Comparison of ENCODE assay signal across 8 mouse cellular contexts in genomic region chr2:30646833-30647232, GRCm38 (mm10). TPM values are rescaled to one million over a fixed set of nuclear protein-coding genes. Genes with fewer than 3 reads are reported as not detected.
A peak's percentile ranks its signal among the peaks of the same experiment; 100 is the strongest.
DNase-seq lines count a peak whose midpoint lies in the region; ATAC-seq lines count a peak whose summit lies in the region.

No protein-coding gene starts in this region.

- no peaks in the 10 kb centered on the region for H3K27me3 ChIP-seq in hindbrain, embryonic 15.5 days
- no peaks in the 10 kb centered on the region for H3K27me3 ChIP-seq in midbrain, embryonic 15.5 days (replicated peaks)

- peak overlapping the region; percentile 40 for H3K4me2 ChIP-seq in hindbrain, embryonic 15.5 days
- H3K4me2 ChIP-seq in midbrain, embryonic 15.5 days = peak overlapping the region; percentile 38

- no peaks in the 10 kb centered on the region for H3K9me3 ChIP-seq in hindbrain, embryonic 15.5 days
- H3K9me3 ChIP-seq in midbrain, embryonic 15.5 days = no peaks in the 10 kb centered on the region

- ATAC-seq in hindbrain, embryonic 15.5 days (ENCODE audit: low FRiP score, low read depth) = peak; percentile 54
- ATAC-seq in midbrain, embryonic 15.5 days (replicated peaks) = peak; percentile 65

- peak; percentile 84 for DNase-seq in MN1 (ENCODE audit: low spot score)
- DNase-seq in adrenal gland, postnatal 36 days = peak; percentile 86 to 91
- DNase-seq in frontal cortex, postnatal 25 days (ENCODE audit: low spot score in 2 of 2) = peak; percentile 57 to 66
- DNase-seq in left cerebral cortex, adult 11 months (ENCODE audit: low spot score) = peak; percentile 63
- no peak for DNase-seq in thymus, adult 18-20 months
- DNase-seq in spleen, adult 12 weeks (ENCODE audit: low spot score) = no peak

- H3K9ac ChIP-seq in hindbrain, embryonic 15.5 days = peak overlapping the region; percentile 37
- peak overlapping the region; percentile 27 for H3K9ac ChIP-seq in midbrain, embryonic 15.5 days

- H3K36me3 ChIP-seq in hindbrain, embryonic 15.5 days = no peaks in the 10 kb centered on the region
- H3K36me3 ChIP-seq in midbrain, embryonic 15.5 days (replicated peaks) = no peaks in the 10 kb centered on the region

- H3K4me3 ChIP-seq in hindbrain, embryonic 15.5 days = no peak overlapping the region
- no peak overlapping the region for H3K4me3 ChIP-seq in midbrain, embryonic 15.5 days

- 8% methylated on average over 5 of the region's 5 CpGs for WGBS in hindbrain, embryonic 15.5 days
- WGBS in midbrain, embryonic 15.5 days = 7% methylated on average over 5 of the region's 5 CpGs

- H3K4me1 ChIP-seq in hindbrain, embryonic 15.5 days (replicated peaks) = peaks cover 68% of the 10 kb centered on the region
- peaks cover 65% of the 10 kb centered on the region for H3K4me1 ChIP-seq in midbrain, embryonic 15.5 days

- peak overlapping the region; percentile 94 for H3K27ac ChIP-seq in hindbrain, embryonic 15.5 days (replicated peaks)
- peak overlapping the region; percentile 99 for H3K27ac ChIP-seq in midbrain, embryonic 15.5 days

RNA-seq across cellular contexts. Expression of gene Cstad, which starts 52.0 kb away (rescaled TPM):
- total RNA-seq in adrenal gland, postnatal 36 days (2021) = 1 to 10 TPM in 1 of 2 experiments, under 1 TPM in 1; 0.40 to 2.1 TPM
- 0.51 and 0.94 TPM in 2 replicates for polyA plus RNA-seq in hindbrain, embryonic 15.5 days (2015; fragmentation: Nextera tagmentation; extraction: Ambion mirVana)
- polyA plus RNA-seq in midbrain, embryonic 15.5 days (2015; fragmentation: Nextera tagmentation; extraction: Ambion mirVana) = 0.51 and 0.63 TPM in 2 replicates

Comparison
In these comparisons a context has a peak if more than half of its experiments do, and no peak if none do; other contexts are left out.
1. DNase-seq: peak in MN1 (single experiment), adrenal gland, postnatal 36 days (2 of 2), frontal cortex, postnatal 25 days (2 of 2) and left cerebral cortex, adult 11 months (single experiment); none in thymus, adult 18-20 months (0 of 2) and spleen, adult 12 weeks (single experiment).